Mouse (Mus musculus) limb, embryonic 10.5 days (tissue): ENCODE measurements around the gene Wnt5b. TPM values are rescaled to one million over a fixed set of nuclear protein-coding genes. Genes with fewer than 3 reads are reported as not detected.

ENCODE experiments used
- DNase-seq: peaks from one replicate; pipeline ENCODE4 v3.0.0-alpha.2; 2017; ENCODE audit warnings: low spot score
- H3K27ac ChIP-seq: fragments of 300-500 bp; sonication (generic); 2 replicates; pipeline ENCODE4 v1.5.1; 2016; ENCODE audit warnings: mild to moderate bottlenecking
- H3K27me3 ChIP-seq: fragments of 300-500 bp; sonication (generic); 2 replicates; pipeline ENCODE4 v1.6.1; 2016; ENCODE audit warnings: low read depth, mild to moderate bottlenecking; ENCODE audit not compliant: poor library complexity, severe bottlenecking
- H3K36me3 ChIP-seq: fragments of 300-500 bp; sonication (generic); 2 replicates; pipeline ENCODE4 v1.6.1; 2016; ENCODE audit warnings: mild to moderate bottlenecking, moderate library complexity
- H3K4me1 ChIP-seq: fragments of 300-500 bp; sonication (generic); 2 replicates; pipeline ENCODE4 v1.6.1; 2016
- H3K4me3 ChIP-seq: fragments of 300-500 bp; sonication (generic); 2 replicates; pipeline ENCODE4 v1.5.1; 2016; ENCODE audit warnings: mild to moderate bottlenecking, moderate library complexity
- H3K9me3 ChIP-seq: fragments of 300-500 bp; sonication (generic); replicated peaks from 2 replicates; pipeline ENCODE4 v1.6.1; 2016; ENCODE audit warnings: mild to moderate bottlenecking
- WGBS: fragments of 180-500 bp; shearing (Covaris S2); methylation state at CpG from one replicate; pipeline ENCODE4 v1.1.7; 2016; 5-methylcytosine and 5-hydroxymethylcytosine counted together
- polyA plus RNA-seq: library from polyadenylated mRNA; unstranded; fragments of >200 nt; fragmentation: Nextera tagmentation; extraction: Ambion mirVana; gene quantifications from 2 replicates; pipeline ENCODE4 v1.2.1, GENCODE M21; 2016

Gene Wnt5b
- polyA plus RNA-seq, 1 experiment from 2014 or later, result 17.6 TPM

GRCm38 (mm10) chr6:119437894-119438761, 106.0 kb downstream of the Wnt5b start:
- Histone ChIP-seq H3K9me3 (no peaks in the 10 kb centered on the region), H3K27me3 (no peaks in the 10 kb centered on the region), H3K36me3 (peaks cover 42% of the 10 kb centered on the region), H3K4me1 (no peaks in the 10 kb centered on the region), H3K27ac (peak overlapping the region; percentile 2; the same call in 1 of the 2 replicates), H3K4me3 (no peak overlapping the region)
- no peak for DNase-seq
- 56% methylated on average over 8 of the region's 8 CpGs for WGBS

GRCm38 (mm10) chr6:119434394-119434793, 109.8 kb downstream of the Wnt5b start:
- no peak overlapping the region for H3K4me3 ChIP-seq
- H3K4me1 ChIP-seq, result no peaks in the 10 kb centered on the region
- DNase-seq, result no peak
- no peaks in the 10 kb centered on the region for H3K27me3 ChIP-seq
- H3K36me3 ChIP-seq, result peaks cover 45% of the 10 kb centered on the region
- no peak overlapping the region for H3K27ac ChIP-seq
- WGBS, result 81% methylated on average over 4 of the region's 4 CpGs
- H3K9me3 ChIP-seq, result no peaks in the 10 kb centered on the region

GRCm38 (mm10) chr6:119431751-119432324, 112.3 kb downstream of the Wnt5b start:
- H3K4me1 ChIP-seq, result no peaks in the 10 kb centered on the region
- H3K27ac ChIP-seq, result no peak overlapping the region
- H3K27me3 ChIP-seq, result no peaks in the 10 kb centered on the region
- no peak for DNase-seq
- peaks cover 46% of the 10 kb centered on the region for H3K36me3 ChIP-seq
- 84% methylated on average over 6 of the region's 6 CpGs for WGBS
- H3K4me3 ChIP-seq, result no peak overlapping the region
- no peaks in the 10 kb centered on the region for H3K9me3 ChIP-seq

GRCm38 (mm10) chr6:119430508-119430907, 113.6 kb downstream of the Wnt5b start:
- 66% methylated on average over 2 of the region's 2 CpGs for WGBS
- no peaks in the 10 kb centered on the region for H3K4me1 ChIP-seq
- no peak overlapping the region for H3K27ac ChIP-seq
- no peaks in the 10 kb centered on the region for H3K9me3 ChIP-seq
- no peaks in the 10 kb centered on the region for H3K27me3 ChIP-seq
- no peak overlapping the region for H3K4me3 ChIP-seq
- peaks cover 50% of the 10 kb centered on the region for H3K36me3 ChIP-seq
- DNase-seq, result no peak

- no peak for DNase-seq
- no peaks in the 10 kb centered on the region for H3K27me3 ChIP-seq
- peaks cover 43% of the 10 kb centered on the region for H3K36me3 ChIP-seq
- no peaks in the 10 kb centered on the region for H3K9me3 ChIP-seq
- no peaks in the 10 kb centered on the region for H3K4me1 ChIP-seq
- no peak overlapping the region for H3K4me3 ChIP-seq
- WGBS, result 98% methylated on average over 13 of the region's 13 CpGs
- no peak overlapping the region for H3K27ac ChIP-seq
Observed at GRCm38 (mm10) chr6:119429311-119429710, 114.8 kb downstream of the Wnt5b start.

GRCm38 (mm10) chr6:119428611-119429010, 115.5 kb downstream of the Wnt5b start:
- H3K4me3 ChIP-seq, result no peak overlapping the region
- 88% methylated on average over 3 of the region's 3 CpGs for WGBS
- no peak for DNase-seq
- no peaks in the 10 kb centered on the region for H3K4me1 ChIP-seq
- no peaks in the 10 kb centered on the region for H3K27me3 ChIP-seq
- H3K27ac ChIP-seq, result no peak overlapping the region
- peaks cover 37% of the 10 kb centered on the region for H3K36me3 ChIP-seq
- H3K9me3 ChIP-seq, result no peaks in the 10 kb centered on the region

GRCm38 (mm10) chr6:119421001-119421400, 123.1 kb downstream of the Wnt5b start:
- Histone ChIP-seq H3K27me3 (no peaks in the 10 kb centered on the region), H3K36me3 (0 out of 2 replicates have a peak, but pooled peaks cover 3% of the 10 kb centered on the region), H3K9me3 (no peaks in the 10 kb centered on the region), H3K27ac (no peak overlapping the region), H3K4me1 (peaks cover 24% of the 10 kb centered on the region), H3K4me3 (no peak overlapping the region)
- 87% methylated on average over 4 of the region's 4 CpGs for WGBS
- DNase-seq, result no peak

GRCm38 (mm10) chr6:119420357-119420756, 123.8 kb downstream of the Wnt5b start:
- DNase-seq, result no peak
- no peak overlapping the region for H3K4me3 ChIP-seq
- no peaks in the 10 kb centered on the region for H3K36me3 ChIP-seq
- no peaks in the 10 kb centered on the region for H3K27me3 ChIP-seq
- WGBS, result 94% methylated on average over 5 of the region's 5 CpGs
- no peak overlapping the region for H3K27ac ChIP-seq
- no peaks in the 10 kb centered on the region for H3K9me3 ChIP-seq
- H3K4me1 ChIP-seq, result peaks cover 24% of the 10 kb centered on the region

GRCm38 (mm10) chr6:119419412-119419811, 124.7 kb downstream of the Wnt5b start:
- peaks cover 24% of the 10 kb centered on the region for H3K4me1 ChIP-seq
- no peak for DNase-seq
- WGBS, result 39% methylated on average over 7 of the region's 7 CpGs
- no peaks in the 10 kb centered on the region for H3K36me3 ChIP-seq
- no peak overlapping the region for H3K27ac ChIP-seq
- H3K4me3 ChIP-seq, result no peak overlapping the region
- no peaks in the 10 kb centered on the region for H3K9me3 ChIP-seq
- H3K27me3 ChIP-seq, result no peaks in the 10 kb centered on the region

- no peak overlapping the region for H3K4me3 ChIP-seq
- DNase-seq, result no peak
- WGBS, result 43% methylated on average over 7 of the region's 7 CpGs
- peak overlapping the region; percentile 22; the same call in 1 of the 2 replicates for H3K27ac ChIP-seq
- H3K27me3 ChIP-seq, result no peaks in the 10 kb centered on the region
- peaks cover 24% of the 10 kb centered on the region for H3K4me1 ChIP-seq
- no peaks in the 10 kb centered on the region for H3K36me3 ChIP-seq
- no peaks in the 10 kb centered on the region for H3K9me3 ChIP-seq
Observed at GRCm38 (mm10) chr6:119418392-119419251, 125.5 kb downstream of the Wnt5b start.

- Histone ChIP-seq H3K9me3 (no peaks in the 10 kb centered on the region), H3K27ac (no peak overlapping the region), H3K27me3 (no peaks in the 10 kb centered on the region), H3K36me3 (no peaks in the 10 kb centered on the region), H3K4me1 (peaks cover 23% of the 10 kb centered on the region), H3K4me3 (no peak overlapping the region)
- WGBS, result 68% methylated on average over 7 of the region's 7 CpGs
- no peak for DNase-seq
Observed at GRCm38 (mm10) chr6:119417821-119418220, 126.3 kb downstream of the Wnt5b start.

- H3K9me3 ChIP-seq, result no peaks in the 10 kb centered on the region
- peaks cover 18% of the 10 kb centered on the region for H3K4me1 ChIP-seq
- H3K27me3 ChIP-seq, result no peaks in the 10 kb centered on the region
- WGBS, result 5% methylated on average over 12 of the region's 12 CpGs
- H3K27ac ChIP-seq, result no peak within 1 kb of the TSS
- H3K4me3 ChIP-seq, result peak within 1 kb of the TSS; percentile 29
- DNase-seq, result peak; percentile 59
- H3K36me3 ChIP-seq, result no peaks in the 10 kb centered on the region
Observed at GRCm38 (mm10) chr6:119417354-119417753, 126.8 kb downstream of the Wnt5b start, which contains the start of gene Adipor2. Gene Adipor2 (minus strand): TSS chr6:119417704.
